Mouse (Mus musculus): Measurements from ENCODE around the gene Myo1d. TPM values are rescaled to one million over a fixed set of nuclear protein-coding genes. Genes with fewer than 3 reads are reported as not detected.

Gene Myo1d
- total and polyA plus RNA-seq, 2 experiments from 2014 or later = 1.8 to 2.5 TPM

DNA sequence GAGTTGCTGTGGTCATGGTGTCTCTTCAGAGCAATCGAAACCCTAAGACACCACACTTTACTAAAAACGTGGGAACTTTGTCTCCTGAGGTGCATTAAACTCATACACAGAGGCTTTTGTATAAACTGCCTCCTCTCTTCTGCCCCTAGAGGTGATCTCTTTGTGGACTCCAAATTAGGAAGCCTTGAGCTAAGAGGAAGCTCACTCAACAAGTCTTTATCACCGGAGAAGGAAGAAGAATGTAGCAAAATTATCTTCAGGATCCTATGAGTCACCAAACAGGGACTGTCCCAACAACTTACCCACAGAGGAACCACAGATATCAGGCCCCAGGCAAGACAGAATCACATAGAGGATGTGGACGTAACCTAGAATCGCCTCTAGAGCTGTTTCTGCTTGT, 5.8 kb upstream of the Myo1d start:
- no peak overlapping the region for H3K4me2 ChIP-seq (ENCODE audit: low read depth, low read length, poor library complexity, severe bottlenecking)
- WGBS = 86% methylated on average over 5 of the region's 5 CpGs
- no peaks in the 10 kb centered on the region for H3K27me3 ChIP-seq (ENCODE audit: insufficient read depth, low read length)
- TF ChIP-seq CTCF (IDR thresholded peaks at IDR 0.05) = no peak
- H3K36me3 ChIP-seq (ENCODE audit: insufficient read depth, low read length) = no peaks in the 10 kb centered on the region
- DNase-seq (ENCODE audit: low spot score) (no peak), ATAC-seq (ENCODE audit: low FRiP score) (no peak)
- H3K9ac ChIP-seq (replicated peaks; ENCODE audit: low read length, poor library complexity, severe bottlenecking) = no peak overlapping the region
- no peaks in the 10 kb centered on the region for H3K9me3 ChIP-seq (ENCODE audit: low read length)
- no peak overlapping the region for H3K4me3 ChIP-seq (ENCODE audit: low read depth, low read length)
- no peaks in the 10 kb centered on the region for H3K4me1 ChIP-seq (ENCODE audit: insufficient read depth, low read length)
- no peak overlapping the region for H3K27ac ChIP-seq (ENCODE audit: low read depth, low read length)

DNA sequence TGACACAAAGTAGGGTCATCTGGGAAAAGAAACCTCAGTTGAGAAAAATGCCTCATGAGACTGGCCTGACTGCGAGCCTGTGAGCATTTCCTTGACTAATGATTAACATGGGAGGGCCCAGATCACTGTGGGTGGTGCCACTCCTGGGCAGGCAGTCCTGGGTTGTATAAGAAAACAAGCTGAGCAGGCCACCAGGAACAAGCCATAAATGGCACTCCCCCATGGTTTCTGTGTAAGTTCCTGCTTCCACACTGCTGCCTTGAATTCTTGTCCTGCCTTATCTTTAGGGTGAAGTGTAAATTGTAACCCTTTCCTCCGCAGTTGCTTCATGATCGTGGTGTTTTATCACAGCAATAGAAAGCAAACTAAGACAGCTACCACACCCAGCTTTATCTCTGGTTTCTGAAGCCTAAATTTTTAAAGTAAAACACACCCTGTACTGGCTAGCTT, 4.5 kb upstream of the Myo1d start:
- Histone ChIP-seq H3K36me3 (ENCODE audit: insufficient read depth, low read length) (no peaks in the 10 kb centered on the region), H3K9me3 (ENCODE audit: low read length) (no peaks in the 10 kb centered on the region), H3K9ac (replicated peaks; ENCODE audit: low read length, poor library complexity, severe bottlenecking) (no peak overlapping the region), H3K4me3 (ENCODE audit: low read depth, low read length) (no peak overlapping the region), H3K27ac (ENCODE audit: low read depth, low read length) (no peak overlapping the region), H3K27me3 (ENCODE audit: insufficient read depth, low read length) (no peaks in the 10 kb centered on the region), H3K4me1 (ENCODE audit: insufficient read depth, low read length) (no peaks in the 10 kb centered on the region), H3K4me2 (ENCODE audit: low read depth, low read length, poor library complexity, severe bottlenecking) (no peak overlapping the region)
- ATAC-seq (ENCODE audit: low FRiP score) (no peak), DNase-seq (ENCODE audit: low spot score) (no peak)
- 69% methylated on average over 3 of the region's 3 CpGs for WGBS
- no peak for TF ChIP-seq CTCF (IDR thresholded peaks at IDR 0.05)

DNA sequence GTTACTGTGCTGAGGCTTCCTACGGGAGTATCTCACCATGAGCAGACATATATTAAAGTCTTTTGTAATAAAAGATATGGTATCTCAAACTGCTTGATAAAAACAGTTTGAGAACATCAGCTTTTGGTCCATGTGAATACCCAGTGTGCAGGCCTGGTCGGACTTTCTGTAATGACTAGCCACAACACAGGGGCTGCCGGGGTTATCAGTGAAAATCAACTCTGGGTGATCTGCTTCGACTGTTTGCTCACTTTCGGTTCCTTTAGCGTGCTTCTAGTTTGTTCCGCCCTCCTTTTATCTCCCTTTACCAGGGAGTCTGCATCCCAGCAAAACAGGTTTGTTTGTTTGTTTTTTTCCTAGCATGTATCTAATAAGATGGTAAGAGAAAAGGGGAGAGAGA, 3.6 kb upstream of the Myo1d start:
- WGBS = 87% methylated on average over 7 of the region's 7 CpGs
- Histone ChIP-seq H3K27me3 (ENCODE audit: insufficient read depth, low read length) (no peaks in the 10 kb centered on the region), H3K9me3 (ENCODE audit: low read length) (no peaks in the 10 kb centered on the region), H3K4me1 (ENCODE audit: insufficient read depth, low read length) (no peaks in the 10 kb centered on the region), H3K4me2 (ENCODE audit: low read depth, low read length, poor library complexity, severe bottlenecking) (no peak overlapping the region), H3K4me3 (ENCODE audit: low read depth, low read length) (no peak overlapping the region), H3K27ac (ENCODE audit: low read depth, low read length) (no peak overlapping the region), H3K9ac (replicated peaks; ENCODE audit: low read length, poor library complexity, severe bottlenecking) (no peak overlapping the region), H3K36me3 (ENCODE audit: insufficient read depth, low read length) (no peaks in the 10 kb centered on the region)
- no peak for ATAC-seq (ENCODE audit: low FRiP score)
- DNase-seq (ENCODE audit: low spot score) = no peak
- no peak for TF ChIP-seq CTCF (IDR thresholded peaks at IDR 0.05)

DNA sequence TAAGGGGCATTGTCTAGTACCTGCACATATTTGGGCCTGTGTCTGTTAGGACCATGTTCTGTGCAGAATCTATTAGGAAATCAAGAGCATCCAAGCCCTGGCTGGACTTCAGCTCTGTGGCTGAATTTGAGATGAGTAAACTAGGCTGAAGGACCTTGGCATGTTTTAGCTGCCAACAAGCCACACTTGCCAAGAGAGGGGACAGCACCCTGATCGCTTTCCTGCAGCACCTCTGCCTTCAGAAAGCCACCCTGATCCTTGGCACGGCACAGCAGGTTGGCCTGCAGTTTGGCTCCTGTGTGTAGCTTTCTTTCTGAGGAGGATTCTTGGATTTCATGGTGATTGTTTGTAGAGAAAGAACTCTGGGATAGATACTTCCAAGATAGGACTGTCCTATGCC, 1.7 kb upstream of the Myo1d start:
- no peaks in the 10 kb centered on the region for H3K27me3 ChIP-seq (ENCODE audit: insufficient read depth, low read length)
- H3K27ac ChIP-seq (ENCODE audit: low read depth, low read length) = no peak overlapping the region
- no peak overlapping the region for H3K9ac ChIP-seq (replicated peaks; ENCODE audit: low read length, poor library complexity, severe bottlenecking)
- no peak overlapping the region for H3K4me2 ChIP-seq (ENCODE audit: low read depth, low read length, poor library complexity, severe bottlenecking)
- H3K9me3 ChIP-seq (ENCODE audit: low read length) = no peaks in the 10 kb centered on the region
- 85% methylated on average over 2 of the region's 2 CpGs for WGBS
- TF ChIP-seq CTCF (IDR thresholded peaks at IDR 0.05) = no peak
- no peaks in the 10 kb centered on the region for H3K36me3 ChIP-seq (ENCODE audit: insufficient read depth, low read length)
- H3K4me1 ChIP-seq (ENCODE audit: insufficient read depth, low read length) = no peaks in the 10 kb centered on the region
- no peak overlapping the region for H3K4me3 ChIP-seq (ENCODE audit: low read depth, low read length)
- no peak for ATAC-seq (ENCODE audit: low FRiP score)
- DNase-seq (ENCODE audit: low spot score) = no peak

DNA sequence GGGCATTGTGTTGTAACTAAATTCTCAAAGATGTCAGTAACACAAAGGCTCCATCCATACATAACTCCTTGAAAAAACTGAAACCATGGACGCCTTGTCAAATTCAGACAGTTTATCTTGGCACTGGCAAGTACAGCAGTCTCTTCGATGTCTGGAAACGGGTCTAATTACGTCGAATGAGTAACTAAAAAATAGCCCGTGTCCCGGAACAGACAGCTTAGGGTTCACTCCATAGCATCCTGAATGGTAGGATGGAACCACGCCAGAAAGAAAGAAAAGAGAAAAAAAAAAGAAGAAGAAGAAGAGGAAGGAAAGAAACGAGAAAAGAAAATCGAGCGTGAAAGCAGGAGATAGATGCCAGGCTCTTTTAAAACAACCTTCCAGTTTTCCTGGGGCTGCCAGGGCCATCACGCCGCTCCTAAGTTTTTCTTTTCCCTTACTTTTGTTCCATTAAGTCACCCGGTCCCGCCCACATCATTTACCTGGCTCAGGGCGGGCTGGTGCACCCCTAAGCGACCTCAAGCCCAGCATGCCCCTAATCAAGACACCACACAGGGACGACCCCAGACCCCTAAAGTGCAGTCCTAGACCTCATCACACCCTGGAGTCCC, 804 bp downstream of the Myo1d start:
- no peak for TF ChIP-seq CTCF (IDR thresholded peaks at IDR 0.05)
- H3K27me3 ChIP-seq (ENCODE audit: insufficient read depth, low read length) = no peaks in the 10 kb centered on the region
- ATAC-seq (ENCODE audit: low FRiP score) = peak; percentile 58; the same call in 1 of the 2 replicates
- no peak for DNase-seq (ENCODE audit: low spot score)
- 4% methylated on average over 18 of the region's 18 CpGs for WGBS
- H3K4me3 ChIP-seq (ENCODE audit: low read depth, low read length) = peak overlapping the region; percentile 72
- no peaks in the 10 kb centered on the region for H3K9me3 ChIP-seq (ENCODE audit: low read length)
- H3K4me2 ChIP-seq (ENCODE audit: low read depth, low read length, poor library complexity, severe bottlenecking) = peak overlapping the region; percentile 85
- peak overlapping the region; percentile 55; the same call in 1 of the 2 replicates for H3K9ac ChIP-seq (replicated peaks; ENCODE audit: low read length, poor library complexity, severe bottlenecking)
- no peaks in the 10 kb centered on the region for H3K36me3 ChIP-seq (ENCODE audit: insufficient read depth, low read length)
- H3K4me1 ChIP-seq (ENCODE audit: insufficient read depth, low read length) = no peaks in the 10 kb centered on the region
- H3K27ac ChIP-seq (ENCODE audit: low read depth, low read length) = no peak overlapping the region

DNA sequence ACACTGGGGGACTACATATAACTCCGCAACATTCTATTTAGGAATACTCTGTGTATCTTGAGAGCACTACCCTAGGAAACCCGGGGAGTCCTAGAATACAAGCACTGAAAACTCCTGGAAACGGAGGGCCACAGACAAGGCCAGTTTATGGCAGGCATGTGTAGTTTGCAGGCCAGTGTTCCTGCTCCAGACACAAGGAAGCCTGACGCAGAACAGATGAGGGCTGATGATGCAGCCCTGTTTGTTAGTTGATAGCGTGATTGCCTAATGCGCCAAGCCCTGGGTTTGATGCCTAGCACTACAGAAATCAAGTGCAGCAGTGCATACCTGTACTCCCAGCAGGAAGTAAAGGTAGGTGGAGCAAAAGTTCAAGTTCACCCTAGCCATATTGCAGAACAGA, 1.7 kb downstream of the Myo1d start:
- no peaks in the 10 kb centered on the region for H3K4me1 ChIP-seq (ENCODE audit: insufficient read depth, low read length)
- ATAC-seq (ENCODE audit: low FRiP score) (no peak), DNase-seq (ENCODE audit: low spot score) (no peak)
- no peaks in the 10 kb centered on the region for H3K36me3 ChIP-seq (ENCODE audit: insufficient read depth, low read length)
- no peak overlapping the region for H3K27ac ChIP-seq (ENCODE audit: low read depth, low read length)
- no peak overlapping the region for H3K9ac ChIP-seq (replicated peaks; ENCODE audit: low read length, poor library complexity, severe bottlenecking)
- TF ChIP-seq CTCF (IDR thresholded peaks at IDR 0.05) = no peak
- H3K27me3 ChIP-seq (ENCODE audit: insufficient read depth, low read length) = no peaks in the 10 kb centered on the region
- no peak overlapping the region for H3K4me3 ChIP-seq (ENCODE audit: low read depth, low read length)
- 81% methylated on average over 6 of the region's 6 CpGs for WGBS
- H3K4me2 ChIP-seq (ENCODE audit: low read depth, low read length, poor library complexity, severe bottlenecking) = no peak overlapping the region
- H3K9me3 ChIP-seq (ENCODE audit: low read length) = no peaks in the 10 kb centered on the region

Measured in midbrain, postnatal 0 days (tissue).